Mouse (Mus musculus): Measurements from ENCODE around the gene Dusp18. TPM values are rescaled to one million over a fixed set of nuclear protein-coding genes. Genes with fewer than 3 reads are reported as not detected.
A peak's percentile ranks its signal among the peaks of the same experiment; 100 is the strongest.

The Dusp18 gene
- total RNA-seq, 1 experiment = 1.4 TPM

DNA sequence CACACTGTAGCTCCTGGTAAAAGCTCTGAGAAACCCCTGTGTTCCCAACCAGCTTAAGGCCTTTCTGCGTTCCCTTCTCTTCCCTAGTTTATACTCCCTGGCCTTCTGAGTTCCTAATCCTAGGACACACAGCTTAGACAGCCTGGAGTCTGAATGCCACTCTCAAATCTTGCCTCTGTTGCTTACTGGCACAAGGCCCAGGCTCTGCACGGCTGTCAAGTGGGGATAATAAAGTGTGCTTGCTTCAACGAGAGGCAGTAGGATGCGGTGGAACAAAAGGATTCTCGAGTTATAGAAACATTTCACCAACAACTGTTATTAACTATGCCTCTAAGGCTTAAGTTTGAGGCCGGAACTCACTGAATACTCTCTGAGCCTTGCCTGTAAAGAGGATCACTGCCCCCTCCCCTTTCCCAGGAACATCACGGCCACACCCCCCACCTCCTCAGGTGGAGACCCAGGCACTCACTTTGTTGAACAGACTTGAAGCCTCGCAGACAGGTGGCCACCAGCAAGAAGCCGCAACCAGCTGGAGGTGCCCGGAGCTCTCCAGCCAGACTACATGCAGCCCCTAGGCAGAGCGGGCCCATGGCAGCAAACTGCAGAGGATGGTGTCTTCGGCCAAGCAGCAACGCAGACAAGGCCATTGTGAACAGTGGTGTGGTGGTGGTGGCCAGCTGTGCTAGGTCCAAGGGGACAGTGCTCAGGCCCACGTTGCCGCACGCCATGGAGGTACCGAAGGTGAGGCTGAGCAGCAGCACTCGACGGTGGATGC lies 17.2 kb downstream of the Dusp18 start:
- H3K9me3 ChIP-seq (ENCODE audit: control insufficient read depth, insufficient read depth, low read depth, low read length) = no peaks in the 10 kb centered on the region
- DNase-seq (ENCODE audit: low read depth, low spot score) = no peak
- no peaks in the 10 kb centered on the region; the same call in 1 of the 2 replicates for H3K36me3 ChIP-seq (ENCODE audit: control insufficient read depth, insufficient read depth, low read length, poor library complexity, severe bottlenecking)
- in situ Hi-C loops (cut with MboI; ENCODE audit: low sequenced_read_pairs in 2 of 2, unreplicated experiment in 2 of 2) = no loop called here
- no peak overlapping the region for H3K27ac ChIP-seq (ENCODE audit: insufficient read depth, low read depth, low read length, poor library complexity, severe bottlenecking)
- no peak overlapping the region for H3K9ac ChIP-seq (ENCODE audit: insufficient read depth, low read depth, low read length, poor library complexity, severe bottlenecking)
- peak overlapping the region; percentile 64 to 87; a peak in 2 of 4 replicates for H3K4me3 ChIP-seq (ENCODE audit: insufficient read depth in 1 of 2, low read depth in 1 of 2, low read length in 2 of 2, poor library complexity in 1 of 2, severe bottlenecking in 1 of 2)
- peaks cover 3 to 7% of the 10 kb centered on the region in 2 experiments; a peak in 2 of 4 replicates for H3K4me1 ChIP-seq (ENCODE audit: control insufficient read depth in 2 of 2, insufficient read depth in 2 of 2, low read length in 2 of 2, poor library complexity in 1 of 2)
- TF ChIP-seq ZNF384 (IDR thresholded peaks at IDR 0.05; ENCODE audit: low read depth, low read length) (no peak), HCFC1 (IDR thresholded peaks at IDR 0.05; ENCODE audit: borderline replicate concordance, insufficient read depth, low read length) (no peak)

GRCm38 (mm10) chr11:3912875-3913271 lies 17.8 kb downstream of the Dusp18 start:
- DNase-seq (ENCODE audit: low read depth, low spot score) = no peak
- Histone ChIP-seq H3K9ac (ENCODE audit: insufficient read depth, low read depth, low read length, poor library complexity, severe bottlenecking) (peak overlapping the region; percentile 63; the same call in 1 of the 2 replicates), H3K4me1 (ENCODE audit: control insufficient read depth in 2 of 2, insufficient read depth in 2 of 2, low read length in 2 of 2, poor library complexity in 1 of 2) (peaks cover 3 to 7% of the 10 kb centered on the region in 2 experiments; a peak in 2 of 4 replicates), H3K27ac (ENCODE audit: insufficient read depth, low read depth, low read length, poor library complexity, severe bottlenecking) (no peak overlapping the region), H3K36me3 (ENCODE audit: control insufficient read depth, insufficient read depth, low read length, poor library complexity, severe bottlenecking) (no peaks in the 10 kb centered on the region), H3K9me3 (ENCODE audit: control insufficient read depth, insufficient read depth, low read depth, low read length) (no peaks in the 10 kb centered on the region), H3K4me3 (ENCODE audit: insufficient read depth in 1 of 2, low read depth in 1 of 2, low read length in 2 of 2, poor library complexity in 1 of 2, severe bottlenecking in 1 of 2) (peak overlapping the region; percentile 64 to 87)
- TF ChIP-seq ZNF384 (IDR thresholded peaks at IDR 0.05; ENCODE audit: low read depth, low read length) (no peak), MAFK (IDR thresholded peaks at IDR 0.05; ENCODE audit: insufficient read depth, low read depth, low read length) (no peak), CHD2 (IDR thresholded peaks at IDR 0.05; ENCODE audit: low read depth, low read length) (no peak), ZC3H11A (IDR thresholded peaks at IDR 0.05; ENCODE audit: borderline replicate concordance, low read depth, low read length) (no peak), HCFC1 (IDR thresholded peaks at IDR 0.05; ENCODE audit: borderline replicate concordance, insufficient read depth, low read length) (no peak)
- in situ Hi-C loops (cut with MboI; ENCODE audit: low sequenced_read_pairs in 2 of 2, unreplicated experiment in 2 of 2) = no loop called here

DNA sequence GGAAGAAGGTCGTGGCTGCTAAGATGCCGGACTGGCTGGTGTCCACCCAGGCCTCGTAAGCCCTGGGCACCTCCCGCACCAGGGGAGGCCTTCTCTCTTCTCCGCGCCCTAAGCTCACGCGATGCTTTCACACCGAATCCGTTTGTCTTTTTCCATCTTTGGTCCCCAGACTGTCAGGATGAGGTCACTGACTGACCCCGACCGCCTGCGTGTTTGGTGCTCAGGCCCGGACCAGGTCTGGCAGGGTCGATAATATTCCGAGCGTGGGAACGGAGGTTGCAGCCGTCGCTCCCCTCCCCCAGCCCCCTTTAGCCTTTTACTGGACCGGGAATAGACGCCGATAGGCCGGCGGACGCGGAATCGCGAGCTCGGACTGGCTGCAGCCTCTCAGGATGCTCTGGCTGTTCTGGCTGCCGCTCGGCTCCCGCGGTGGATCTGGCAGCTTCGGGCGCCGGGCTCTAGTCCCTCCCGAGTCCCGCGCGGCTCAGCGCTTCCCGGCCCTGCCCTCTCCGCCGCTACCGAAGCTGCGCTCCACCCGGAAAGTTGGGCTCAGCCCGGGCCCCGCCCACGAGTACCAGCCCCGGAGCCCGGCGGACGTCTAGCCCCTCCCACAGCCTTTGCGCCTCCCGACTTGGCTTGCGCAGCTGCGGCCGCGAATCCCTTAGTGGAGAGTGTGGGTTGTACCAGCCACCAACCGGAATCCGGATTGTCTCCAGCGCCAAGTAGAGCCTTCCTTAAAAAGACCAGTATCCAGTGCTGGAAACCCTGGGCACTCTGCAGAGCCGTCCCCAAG lies 18.5 kb downstream of the Dusp18 start:
- TF ChIP-seq HCFC1 (IDR thresholded peaks at IDR 0.05; ENCODE audit: borderline replicate concordance, insufficient read depth, low read length) = 0 out of 2 replicates have a peak, but pooled peaks have one; percentile 57
- TF ChIP-seq ZNF384 (IDR thresholded peaks at IDR 0.05; ENCODE audit: low read depth, low read length) = no peak
- no peak for TF ChIP-seq MAFK (IDR thresholded peaks at IDR 0.05; ENCODE audit: insufficient read depth, low read depth, low read length)
- TF ChIP-seq CHD2 (IDR thresholded peaks at IDR 0.05; ENCODE audit: low read depth, low read length) = no peak
- no peak for TF ChIP-seq ZC3H11A (IDR thresholded peaks at IDR 0.05; ENCODE audit: borderline replicate concordance, low read depth, low read length)
- peaks cover 3 to 7% of the 10 kb centered on the region in 2 experiments; a peak in 2 of 4 replicates for H3K4me1 ChIP-seq (ENCODE audit: control insufficient read depth in 2 of 2, insufficient read depth in 2 of 2, low read length in 2 of 2, poor library complexity in 1 of 2)
- peak overlapping the region; percentile 63 for H3K9ac ChIP-seq (ENCODE audit: insufficient read depth, low read depth, low read length, poor library complexity, severe bottlenecking)
- in situ Hi-C loops (cut with MboI; ENCODE audit: low sequenced_read_pairs in 2 of 2, unreplicated experiment in 2 of 2) = no loop called here
- H3K4me3 ChIP-seq (ENCODE audit: insufficient read depth in 1 of 2, low read depth in 1 of 2, low read length in 2 of 2, poor library complexity in 1 of 2, severe bottlenecking in 1 of 2) = peak overlapping the region; percentile 64 to 87
- H3K27ac ChIP-seq (ENCODE audit: insufficient read depth, low read depth, low read length, poor library complexity, severe bottlenecking) = no peak overlapping the region
- H3K9me3 ChIP-seq (ENCODE audit: control insufficient read depth, insufficient read depth, low read depth, low read length) = no peaks in the 10 kb centered on the region
- H3K36me3 ChIP-seq (ENCODE audit: control insufficient read depth, insufficient read depth, low read length, poor library complexity, severe bottlenecking) = no peaks in the 10 kb centered on the region
- peak; percentile 75 for DNase-seq (ENCODE audit: low read depth, low spot score)

GRCm38 (mm10) chr11:3914109-3914840 lies 19.2 kb downstream of the Dusp18 start, which contains the start of gene Slc35e4:
Gene Slc35e4, minus strand, starts transcription at chr11:3914664.
- peak within 1 kb of the TSS; percentile 64 to 87 for H3K4me3 ChIP-seq (ENCODE audit: insufficient read depth in 1 of 2, low read depth in 1 of 2, low read length in 2 of 2, poor library complexity in 1 of 2, severe bottlenecking in 1 of 2)
- H3K36me3 ChIP-seq (ENCODE audit: control insufficient read depth, insufficient read depth, low read length, poor library complexity, severe bottlenecking) = no peaks in the 10 kb centered on the region
- H3K27ac ChIP-seq (ENCODE audit: insufficient read depth, low read depth, low read length, poor library complexity, severe bottlenecking) = peak within 1 kb of the TSS; percentile 26; the same call in 1 of the 2 replicates
- in situ Hi-C loops (cut with MboI; ENCODE audit: low sequenced_read_pairs in 2 of 2, unreplicated experiment in 2 of 2) = no loop called here
- H3K9me3 ChIP-seq (ENCODE audit: control insufficient read depth, insufficient read depth, low read depth, low read length) = no peaks in the 10 kb centered on the region
- peak within 1 kb of the TSS; percentile 63 for H3K9ac ChIP-seq (ENCODE audit: insufficient read depth, low read depth, low read length, poor library complexity, severe bottlenecking)
- peaks cover 3 to 7% of the 10 kb centered on the region in 2 experiments; a peak in 2 of 4 replicates for H3K4me1 ChIP-seq (ENCODE audit: control insufficient read depth in 2 of 2, insufficient read depth in 2 of 2, low read length in 2 of 2, poor library complexity in 1 of 2)
- peak; percentile 82 for DNase-seq (ENCODE audit: low read depth, low spot score)
- TF ChIP-seq HCFC1 (IDR thresholded peaks at IDR 0.05; ENCODE audit: borderline replicate concordance, insufficient read depth, low read length) = no peak
- peak; percentile 65; the same call in 1 of the 2 replicates for TF ChIP-seq ZC3H11A (IDR thresholded peaks at IDR 0.05; ENCODE audit: borderline replicate concordance, low read depth, low read length)
- no peak for TF ChIP-seq MAFK (IDR thresholded peaks at IDR 0.05; ENCODE audit: insufficient read depth, low read depth, low read length)

Data from ES-E14 (cell line).